In the genomic region with DNA sequence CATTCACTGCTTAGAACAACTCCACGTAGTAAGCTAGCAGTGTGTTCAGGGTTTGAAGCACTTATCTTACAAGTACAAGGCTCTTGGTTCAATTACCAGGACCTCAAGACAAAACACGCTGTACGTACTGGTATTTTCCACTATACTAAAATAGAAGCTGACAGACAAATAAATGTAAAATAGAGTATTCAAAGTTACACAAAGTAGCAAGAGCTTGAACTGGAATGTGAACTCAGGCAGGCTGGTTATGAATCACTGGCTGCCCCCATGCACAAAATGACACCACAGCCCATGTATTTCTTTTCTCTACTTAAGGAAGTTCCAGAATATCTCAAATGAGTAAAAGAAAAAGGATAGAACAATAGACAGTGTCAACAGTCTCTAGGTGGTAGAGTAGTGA, we compare ENCODE assay signal across 34 mouse cellular contexts. TPM values are rescaled to one million over a fixed set of nuclear protein-coding genes. Genes with fewer than 3 reads are reported as not detected.
"Had no signal": no experiment of that assay in that cellular context is flagged by ENCODE, and none has a peak within 500 bp of the region (broad histone marks: within the 10 kb centered on the region; RNA-seq: fewer than 3 reads in every experiment).

No protein-coding gene starts in this region.

- ATAC-seq: liver, embryonic 12.5 days; liver, postnatal 0 days; lung, postnatal 0 days; midbrain, embryonic 13.5 days; midbrain, embryonic 15.5 days; midbrain, embryonic 16.5 days had no signal

- H3K27me3 ChIP-seq: limb, embryonic 12.5 days; limb, embryonic 13.5 days; limb, embryonic 15.5 days; liver, embryonic 12.5 days; liver, embryonic 13.5 days; liver, embryonic 15.5 days; lung, embryonic 15.5 days; megakaryocyte, embryonic 14.5 days; midbrain, embryonic 12.5 days; midbrain, embryonic 13.5 days; midbrain, embryonic 15.5 days; neural tube, embryonic 12.5 days had no signal

- H3K27ac ChIP-seq: limb, embryonic 10.5 days; limb, embryonic 12.5 days; limb, embryonic 13.5 days; limb, embryonic 15.5 days; liver, embryonic 12.5 days; liver, embryonic 13.5 days; liver, embryonic 14.5 days; liver, embryonic 15.5 days; lung, embryonic 15.5 days; macrophage; midbrain, embryonic 10.5 days; midbrain, embryonic 12.5 days; midbrain, embryonic 13.5 days; midbrain, embryonic 15.5 days; neural tube, embryonic 12.5 days had no signal

- H3K4me3 ChIP-seq: limb, embryonic 10.5 days; limb, embryonic 12.5 days; limb, embryonic 13.5 days; limb, embryonic 15.5 days; liver, embryonic 12.5 days; liver, embryonic 13.5 days; liver, embryonic 15.5 days; lung, embryonic 15.5 days; megakaryocyte, embryonic 14.5 days; midbrain, embryonic 10.5 days; midbrain, embryonic 12.5 days; midbrain, embryonic 13.5 days; midbrain, embryonic 15.5 days; myocyte; neural tube, embryonic 12.5 days had no signal

- H3K9ac ChIP-seq: limb, embryonic 12.5 days; limb, embryonic 13.5 days; limb, embryonic 15.5 days; liver, embryonic 12.5 days; liver, embryonic 13.5 days; liver, embryonic 14.5 days; liver, embryonic 15.5 days; liver, postnatal 0 days; lung, embryonic 14.5 days; lung, embryonic 15.5 days; midbrain, embryonic 12.5 days; midbrain, embryonic 13.5 days; midbrain, embryonic 15.5 days; neural tube, embryonic 12.5 days had no signal

- H3K9me3 ChIP-seq: limb, embryonic 10.5 days; limb, embryonic 12.5 days; limb, embryonic 13.5 days; limb, embryonic 15.5 days; liver, embryonic 12.5 days; liver, embryonic 13.5 days; liver, embryonic 15.5 days; lung, embryonic 15.5 days; megakaryocyte, embryonic 14.5 days; midbrain, embryonic 10.5 days; midbrain, embryonic 12.5 days; midbrain, embryonic 13.5 days; midbrain, embryonic 15.5 days; neural tube, embryonic 12.5 days had no signal

- DNase-seq: left cerebral cortex, postnatal 4 days; liver; liver, embryonic 13.5 days; liver, postnatal 0 days; lung, adult 18-20 months; lung, adult 2 months; lung, embryonic 14.5 days; lung, postnatal 10 days; lung, postnatal 14 days; lung, postnatal 36 days; lung, postnatal 4 days; midbrain, embryonic 14.5 days had no signal

- H3K4me2 ChIP-seq: limb, embryonic 12.5 days; limb, embryonic 13.5 days; limb, embryonic 15.5 days; liver, embryonic 11.5 days; liver, embryonic 12.5 days; liver, embryonic 13.5 days; liver, embryonic 15.5 days; lung, embryonic 14.5 days; lung, embryonic 15.5 days; midbrain, embryonic 11.5 days; midbrain, embryonic 12.5 days; midbrain, embryonic 13.5 days; midbrain, embryonic 15.5 days; neural tube, embryonic 12.5 days had no signal

RNA-seq across cellular contexts. Expression of gene Shisa2, which starts 30.1 kb away (rescaled TPM):
- total RNA-seq: megakaryocyte-erythroid progenitor cell, adult 5-6 weeks; monocyte, adult 5-6 weeks had no signal
- polyA plus RNA-seq: macrophage had no signal
